Mouse (Mus musculus) testis, postnatal 14 days (tissue): ENCODE data around the gene Hipk1.

ENCODE experiments used
- DNase-seq: peaks from one replicate; pipeline ENCODE4 v3.0.0; 2021; ENCODE audit warnings: low spot score

Gene Hipk1

GRCm38 (mm10) chr3:103745001-103745770, 46.2 kb downstream of the Hipk1 start:
- no peak for DNase-seq

DNA sequence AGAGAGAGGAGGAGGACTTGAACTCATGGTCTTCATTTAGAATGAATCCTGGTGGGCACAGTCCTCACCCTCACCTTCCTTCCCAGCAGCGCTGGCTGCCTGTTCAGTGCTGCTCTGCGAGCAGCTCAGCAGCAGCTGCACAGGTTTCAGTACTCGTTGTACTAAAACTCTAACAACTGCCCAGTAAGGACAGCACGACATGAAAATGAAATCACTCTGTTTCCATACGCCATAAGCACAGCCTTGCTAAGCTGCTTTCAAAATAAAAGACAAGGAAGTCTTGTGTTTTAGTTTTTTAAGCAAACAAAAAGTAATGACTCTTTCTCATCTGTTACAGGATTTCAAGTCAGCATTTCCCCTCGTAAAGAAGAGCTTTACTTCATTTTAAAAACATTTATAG, 48.2 kb downstream of the Hipk1 start:
- no peak for DNase-seq

DNA sequence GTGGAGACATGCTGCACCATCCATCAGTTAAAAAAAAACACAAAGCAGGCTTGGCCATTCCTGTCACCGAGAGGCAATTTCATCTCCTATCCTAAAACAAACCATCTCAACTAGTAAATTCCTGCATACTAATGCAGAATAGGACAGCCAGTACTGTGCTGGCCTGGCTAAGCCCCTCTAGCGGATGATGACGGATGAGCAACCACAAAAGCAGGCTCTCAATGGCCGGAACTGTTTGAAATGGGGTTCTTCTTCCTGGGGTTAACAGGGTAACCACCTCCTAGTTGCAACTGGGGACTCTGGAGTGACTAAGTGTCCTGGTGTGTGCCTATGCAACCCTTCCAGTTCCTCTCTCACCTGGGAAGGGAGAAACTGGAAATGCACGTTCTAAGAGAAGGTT, 51.0 kb downstream of the Hipk1 start:
- no peak for DNase-seq

DNA sequence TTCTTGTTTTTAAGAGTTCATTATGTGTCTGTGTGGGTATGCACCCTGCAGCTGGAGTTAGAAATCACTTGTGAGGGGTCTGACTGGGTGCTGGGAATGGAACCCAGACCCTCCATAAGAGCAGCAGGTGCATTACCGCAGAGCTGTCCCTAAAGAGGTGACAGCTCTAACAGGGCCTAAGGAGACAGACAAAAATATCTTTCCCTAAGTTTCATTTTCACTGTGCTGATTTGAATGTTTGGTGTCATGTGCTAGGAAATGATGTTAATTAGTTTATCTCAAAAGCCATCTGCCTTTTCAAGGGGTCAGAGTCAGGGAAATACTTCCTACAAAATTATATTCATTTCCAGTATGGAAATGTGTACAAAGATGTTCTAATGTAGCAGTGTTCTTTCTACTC, 52.0 kb downstream of the Hipk1 start, which contains the start of gene Gm10964:
TSS of gene Gm10964 (plus strand) at position 38 of the 400 bp plus-strand sequence.
- no peak for DNase-seq

GRCm38 (mm10) chr3:103737778-103738571, 53.4 kb downstream of the Hipk1 start, which contains the start of gene Olfml3:
Gene Olfml3, minus strand, starts transcription at chr3:103738001.
- DNase-seq: peak; percentile 53

- DNase-seq: no peak
Measured at GRCm38 (mm10) chr3:103737061-103737754, 54.2 kb downstream of the Hipk1 start.

- no peak for DNase-seq
Measured at GRCm38 (mm10) chr3:103735776-103736600, 55.4 kb downstream of the Hipk1 start.

- DNase-seq: no peak
Measured at GRCm38 (mm10) chr3:103734696-103735519, 56.5 kb downstream of the Hipk1 start.

- DNase-seq: peak; percentile 71
Measured at GRCm38 (mm10) chr3:103733799-103734695, 57.3 kb downstream of the Hipk1 start.

- no peak for DNase-seq
Measured at GRCm38 (mm10) chr3:103733176-103733575, 58.2 kb downstream of the Hipk1 start.

DNA sequence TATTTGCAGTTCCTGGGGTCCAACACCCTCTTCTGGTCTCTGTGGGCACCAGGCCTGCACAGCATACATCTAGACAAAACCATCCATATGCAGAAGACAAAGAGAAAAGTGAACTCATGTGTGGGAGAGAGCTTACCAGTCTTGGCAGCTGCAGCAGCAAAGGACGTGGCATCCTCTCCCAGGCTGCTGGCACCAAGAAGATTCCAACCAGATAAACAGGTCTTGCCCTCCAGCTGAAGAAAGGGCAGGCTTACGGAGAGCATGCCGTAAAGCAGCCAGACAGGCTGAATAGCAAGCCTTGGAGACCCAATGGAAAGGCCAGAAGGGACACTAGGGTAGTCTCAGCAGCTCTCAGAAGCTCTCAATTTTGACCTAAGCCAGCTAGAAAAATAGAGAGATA, 59.2 kb downstream of the Hipk1 start:
- no peak for DNase-seq

GRCm38 (mm10) chr3:103729850-103730249, 61.5 kb downstream of the Hipk1 start:
- DNase-seq: no peak

GRCm38 (mm10) chr3:103727813-103728326, 63.5 kb downstream of the Hipk1 start:
- DNase-seq: no peak

DNA sequence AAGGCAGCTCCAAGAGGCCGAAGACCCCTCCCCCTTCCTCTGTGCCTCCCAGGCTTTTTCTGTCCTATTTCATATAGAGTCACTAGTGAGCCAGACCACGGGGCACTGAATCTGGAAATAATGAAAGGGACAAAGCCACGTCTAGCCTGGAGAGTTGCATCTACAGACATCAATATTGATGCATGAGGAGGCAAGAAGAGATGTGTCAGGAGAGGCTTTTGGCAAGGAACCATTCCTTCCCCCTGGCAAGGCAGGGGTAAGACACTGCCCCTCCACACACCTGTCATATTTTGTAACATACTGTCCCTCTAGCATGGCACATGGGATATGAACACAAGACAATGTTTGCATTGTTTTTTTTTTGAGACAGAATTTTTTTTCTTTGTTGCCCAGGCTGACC, 64.7 kb downstream of the Hipk1 start:
- DNase-seq: no peak

DNA sequence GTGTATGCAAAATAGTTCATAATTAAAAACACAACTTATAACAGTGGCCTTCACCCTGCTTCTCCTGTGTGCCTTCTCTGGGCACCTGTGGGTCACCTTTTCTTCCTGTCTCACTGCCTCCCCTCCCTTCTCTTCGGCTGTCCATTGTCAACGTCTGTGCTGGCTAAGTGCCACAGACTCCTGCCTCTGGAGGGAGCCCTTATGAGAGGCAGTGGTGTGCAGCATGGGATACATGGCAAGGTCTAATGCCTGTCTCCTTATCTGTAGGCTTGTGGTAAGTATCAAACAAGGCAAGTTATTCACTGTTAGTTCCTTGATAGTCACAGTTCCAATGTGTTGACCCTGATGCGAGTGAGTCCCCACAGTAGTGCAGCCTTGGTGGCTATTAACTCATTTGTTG, 67.2 kb downstream of the Hipk1 start:
- DNase-seq: no peak

DNA sequence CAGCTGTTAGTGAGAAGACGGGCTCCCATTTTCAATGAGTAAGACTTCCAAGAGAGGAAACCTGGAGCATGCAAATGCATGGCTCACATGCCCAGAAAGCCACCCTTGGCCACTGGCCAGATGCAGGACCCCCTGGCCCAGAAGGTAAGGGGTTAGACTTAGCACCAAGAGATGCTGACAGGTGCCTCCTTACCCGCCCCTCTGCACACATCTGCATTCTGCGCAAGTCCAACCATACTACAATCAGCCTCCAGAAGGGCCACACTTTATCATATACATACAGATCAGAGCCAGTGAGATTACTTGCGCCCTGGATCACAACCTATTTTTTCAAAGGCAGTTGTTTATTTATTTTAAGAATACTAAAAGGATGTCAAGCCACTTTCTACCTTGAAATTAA, 72.6 kb downstream of the Hipk1 start:
- DNase-seq: no peak

DNA sequence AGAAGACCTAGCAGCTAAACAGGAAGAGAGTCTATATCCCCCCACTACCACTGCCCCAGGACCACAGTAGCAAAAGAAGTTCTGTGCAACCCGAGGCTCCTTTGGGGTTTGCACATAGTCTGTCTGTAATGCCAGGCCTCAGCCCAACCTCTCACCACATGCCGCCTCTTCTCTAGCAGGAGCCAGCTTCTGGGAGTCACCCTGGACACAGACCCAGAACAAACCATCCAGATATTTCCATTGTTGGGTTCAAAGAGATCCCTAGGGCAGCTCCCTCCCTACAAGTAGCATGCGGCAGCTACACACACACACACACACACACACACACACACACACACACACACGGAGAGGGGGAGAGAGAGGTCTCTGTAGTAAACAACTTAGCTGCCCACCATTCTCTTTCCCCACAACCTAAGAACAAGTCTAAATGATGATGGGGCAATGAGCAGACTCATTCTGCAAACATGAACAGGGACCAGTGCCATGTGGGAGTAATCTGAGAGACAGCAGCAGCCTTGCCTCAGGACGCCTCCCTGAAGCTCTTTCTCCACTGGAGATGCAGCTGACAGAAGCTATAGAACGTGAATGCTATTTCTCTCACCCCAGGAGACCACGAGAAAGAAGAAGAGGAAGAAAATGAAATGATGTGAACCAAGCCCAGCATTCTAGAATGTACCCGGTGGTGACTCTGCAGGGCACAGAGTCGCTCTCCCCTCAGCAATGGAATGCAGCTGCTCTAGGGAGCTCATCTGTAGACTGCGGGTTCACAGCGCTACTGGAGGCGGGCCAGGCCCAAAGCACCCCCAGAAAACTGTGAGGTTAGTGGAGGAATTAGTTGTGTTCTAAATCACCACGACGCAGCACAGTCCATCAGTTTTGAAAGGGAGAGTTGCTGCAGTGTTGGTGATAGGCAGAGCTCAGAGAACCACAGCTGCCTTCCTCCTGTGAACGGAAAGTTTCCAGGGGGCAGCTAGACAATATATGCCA, 74.3 kb downstream of the Hipk1 start:
- no peak for DNase-seq
